Mouse (Mus musculus): ENCODE results near the gene Zfp992. TPM values are rescaled to one million over a fixed set of nuclear protein-coding genes. Genes with fewer than 3 reads are reported as not detected.
A peak's percentile ranks its signal among the peaks of the same experiment; 100 is the strongest.
"Not testable (repeated sequence)": the region's sequence is repeated elsewhere in the genome, so short reads cannot be mapped to it uniquely, and the experiment has no call there.

The Zfp992 gene
- 0.84 and 1.1 TPM in 2 replicates for polyA plus RNA-seq (2015; fragmentation: Nextera tagmentation; extraction: Ambion mirVana)

DNA sequence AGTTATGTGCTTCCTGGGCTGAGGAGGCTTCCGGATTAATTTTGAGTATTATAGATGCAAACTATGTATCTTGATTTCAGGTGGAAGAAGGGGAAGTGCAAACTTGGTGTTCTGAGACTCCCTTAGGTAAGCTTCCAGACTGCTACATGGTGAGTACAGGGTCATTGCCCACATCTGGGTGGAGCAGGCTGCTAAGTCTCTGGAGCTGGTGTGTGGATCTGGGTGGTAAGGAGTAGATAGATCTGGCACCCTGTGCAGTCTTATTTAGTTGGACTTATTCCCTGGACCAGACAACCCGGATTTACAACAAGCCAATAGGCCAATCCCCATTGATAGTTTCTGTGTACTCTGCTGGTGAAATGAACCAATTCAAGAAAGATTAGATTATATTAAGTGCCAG, at the start of gene Zfp992:
Gene Zfp992 (plus strand): TSS at position 74 of the 400 bp plus-strand sequence.
- not testable (repeated sequence) for H3K4me1 ChIP-seq (ENCODE audit: insufficient read depth, low read depth, low read length); H3K4me2 ChIP-seq (replicated peaks; ENCODE audit: low read depth, low read length); ATAC-seq; H3K27ac ChIP-seq (ENCODE audit: low read length); H3K9me3 ChIP-seq (ENCODE audit: low read length); H3K4me3 ChIP-seq (ENCODE audit: low read depth, low read length); H3K27me3 ChIP-seq (replicated peaks; ENCODE audit: insufficient read depth, low read length); H3K9ac ChIP-seq (replicated peaks; ENCODE audit: low read depth); H3K36me3 ChIP-seq (ENCODE audit: insufficient read depth, low read length); DNase-seq (ENCODE audit: low spot score)
- WGBS: 87% methylated on average over 2 of the region's 2 CpGs

GRCm38 (mm10) chr4:146429467-146429866, 19.4 kb upstream of the Zfp992 start:
- not testable (repeated sequence) for H3K27ac ChIP-seq (ENCODE audit: low read length); H3K4me3 ChIP-seq (ENCODE audit: low read depth, low read length); H3K36me3 ChIP-seq (ENCODE audit: insufficient read depth, low read length); H3K27me3 ChIP-seq (replicated peaks; ENCODE audit: insufficient read depth, low read length); H3K9ac ChIP-seq (replicated peaks; ENCODE audit: low read depth); H3K4me1 ChIP-seq (ENCODE audit: insufficient read depth, low read depth, low read length); DNase-seq (ENCODE audit: low spot score); H3K9me3 ChIP-seq (ENCODE audit: low read length); ATAC-seq; H3K4me2 ChIP-seq (replicated peaks; ENCODE audit: low read depth, low read length)
- WGBS: 0% methylated on average over 1 of the region's 1 CpGs

- not testable (repeated sequence) for H3K27ac ChIP-seq (ENCODE audit: low read length); H3K4me1 ChIP-seq (ENCODE audit: insufficient read depth, low read depth, low read length)
These were observed 17.9 kb upstream of the Zfp992 start for GRCm38 (mm10) chr4:146430876-146431275.

GRCm38 (mm10) chr4:146435539-146435938, 13.3 kb upstream of the Zfp992 start:
- H3K9me3 ChIP-seq (ENCODE audit: low read length); H3K4me1 ChIP-seq (ENCODE audit: insufficient read depth, low read depth, low read length); DNase-seq (ENCODE audit: low spot score); H3K9ac ChIP-seq (replicated peaks; ENCODE audit: low read depth); H3K27ac ChIP-seq (ENCODE audit: low read length); ATAC-seq; H3K4me3 ChIP-seq (ENCODE audit: low read depth, low read length); H3K36me3 ChIP-seq (ENCODE audit: insufficient read depth, low read length); H3K27me3 ChIP-seq (replicated peaks; ENCODE audit: insufficient read depth, low read length); H3K4me2 ChIP-seq (replicated peaks; ENCODE audit: low read depth, low read length): not testable (repeated sequence)
- WGBS: 69% methylated on average over 2 of the region's 2 CpGs

More at GRCm38 (mm10) chr4:146430876-146431275, 17.9 kb upstream of the Zfp992 start:
- ATAC-seq; H3K36me3 ChIP-seq (ENCODE audit: insufficient read depth, low read length); H3K4me3 ChIP-seq (ENCODE audit: low read depth, low read length); H3K27me3 ChIP-seq (replicated peaks; ENCODE audit: insufficient read depth, low read length); H3K9ac ChIP-seq (replicated peaks; ENCODE audit: low read depth); H3K9me3 ChIP-seq (ENCODE audit: low read length); H3K4me2 ChIP-seq (replicated peaks; ENCODE audit: low read depth, low read length); DNase-seq (ENCODE audit: low spot score): not testable (repeated sequence)
- WGBS: 62% methylated on average over 2 of the region's 2 CpGs

DNA sequence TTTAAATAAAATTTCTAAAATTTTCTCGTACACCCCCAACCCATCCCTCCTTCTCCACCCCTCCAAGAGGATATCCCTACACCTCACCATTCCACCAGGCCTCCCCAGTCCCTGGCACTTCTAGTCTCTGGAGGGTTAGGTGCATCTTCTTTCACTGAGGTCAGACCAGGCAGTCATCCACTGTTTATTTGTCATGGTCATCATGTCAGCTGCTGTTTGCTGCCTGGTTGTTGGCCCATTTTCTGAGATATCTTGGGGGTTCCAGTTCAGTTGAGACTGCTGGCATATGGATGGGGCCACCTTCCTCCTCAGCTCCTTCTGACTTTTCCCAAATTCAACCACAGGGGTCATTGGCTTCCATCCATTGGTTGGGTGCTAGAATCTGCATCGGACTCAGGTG, 11.6 kb upstream of the Zfp992 start:
- not testable (repeated sequence) for H3K27me3 ChIP-seq (replicated peaks; ENCODE audit: insufficient read depth, low read length); H3K4me2 ChIP-seq (replicated peaks; ENCODE audit: low read depth, low read length); H3K9me3 ChIP-seq (ENCODE audit: low read length); H3K9ac ChIP-seq (replicated peaks; ENCODE audit: low read depth); H3K4me3 ChIP-seq (ENCODE audit: low read depth, low read length); H3K27ac ChIP-seq (ENCODE audit: low read length); ATAC-seq; H3K36me3 ChIP-seq (ENCODE audit: insufficient read depth, low read length); DNase-seq (ENCODE audit: low spot score); H3K4me1 ChIP-seq (ENCODE audit: insufficient read depth, low read depth, low read length)
- 74% methylated on average over 1 of the region's 2 CpGs for WGBS

DNA sequence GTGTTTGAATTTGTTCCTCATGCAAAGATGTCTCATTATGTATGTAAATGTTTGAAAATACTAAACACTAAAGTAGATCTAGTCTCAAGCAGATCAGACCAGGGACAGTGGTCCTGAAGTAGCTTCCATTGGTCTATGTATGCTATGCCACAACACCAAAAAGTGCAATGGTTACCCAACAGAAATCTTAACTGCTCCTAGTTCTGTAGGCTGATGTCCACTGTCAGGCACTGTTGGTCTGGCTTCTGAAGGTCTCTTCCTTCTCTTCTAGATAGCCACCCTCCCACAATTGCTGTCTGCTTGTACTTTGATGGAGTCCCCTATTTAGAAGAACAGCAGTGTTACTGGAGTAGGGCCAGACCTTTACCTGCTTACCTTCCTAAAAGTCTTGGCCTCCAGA, 4.5 kb upstream of the Zfp992 start:
- not testable (repeated sequence) for H3K4me3 ChIP-seq (ENCODE audit: low read depth, low read length); ATAC-seq; H3K27me3 ChIP-seq (replicated peaks; ENCODE audit: insufficient read depth, low read length); H3K4me2 ChIP-seq (replicated peaks; ENCODE audit: low read depth, low read length); DNase-seq (ENCODE audit: low spot score); H3K9me3 ChIP-seq (ENCODE audit: low read length); H3K9ac ChIP-seq (replicated peaks; ENCODE audit: low read depth); H3K4me1 ChIP-seq (ENCODE audit: insufficient read depth, low read depth, low read length); H3K27ac ChIP-seq (ENCODE audit: low read length); H3K36me3 ChIP-seq (ENCODE audit: insufficient read depth, low read length)

- not testable (repeated sequence) for H3K36me3 ChIP-seq (ENCODE audit: insufficient read depth, low read length); H3K27ac ChIP-seq (ENCODE audit: low read length); H3K9me3 ChIP-seq (ENCODE audit: low read length); H3K4me2 ChIP-seq (replicated peaks; ENCODE audit: low read depth, low read length); DNase-seq (ENCODE audit: low spot score); H3K9ac ChIP-seq (replicated peaks; ENCODE audit: low read depth); ATAC-seq; H3K4me1 ChIP-seq (ENCODE audit: insufficient read depth, low read depth, low read length); H3K4me3 ChIP-seq (ENCODE audit: low read depth, low read length); H3K27me3 ChIP-seq (replicated peaks; ENCODE audit: insufficient read depth, low read length)
These were observed 3.7 kb upstream of the Zfp992 start for GRCm38 (mm10) chr4:146445121-146445520.

DNA sequence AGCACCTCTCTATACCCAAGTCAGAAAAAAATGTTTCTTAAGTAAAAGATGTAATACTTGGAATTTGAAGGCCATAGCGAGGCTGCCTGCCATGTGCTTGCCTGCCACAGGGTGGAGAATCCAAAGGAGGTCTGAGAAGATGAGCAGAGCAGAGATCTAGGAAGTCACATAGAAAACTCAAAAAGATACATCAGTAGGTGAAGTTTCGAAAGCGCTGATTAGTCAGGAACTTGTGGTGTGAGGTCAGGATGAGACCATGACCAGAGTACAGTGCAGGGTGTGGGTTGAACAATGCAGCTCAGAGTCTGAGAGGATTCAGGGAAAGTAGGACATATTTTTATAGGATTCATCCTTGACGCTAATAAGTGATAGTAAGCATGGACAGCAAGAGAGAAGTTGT, 2.7 kb upstream of the Zfp992 start:
- not testable (repeated sequence) for H3K27me3 ChIP-seq (replicated peaks; ENCODE audit: insufficient read depth, low read length); H3K9me3 ChIP-seq (ENCODE audit: low read length); ATAC-seq; H3K4me3 ChIP-seq (ENCODE audit: low read depth, low read length); H3K36me3 ChIP-seq (ENCODE audit: insufficient read depth, low read length); H3K9ac ChIP-seq (replicated peaks; ENCODE audit: low read depth); DNase-seq (ENCODE audit: low spot score); H3K4me1 ChIP-seq (ENCODE audit: insufficient read depth, low read depth, low read length); H3K27ac ChIP-seq (ENCODE audit: low read length); H3K4me2 ChIP-seq (replicated peaks; ENCODE audit: low read depth, low read length)
- 82% methylated on average over 4 of the region's 4 CpGs for WGBS

GRCm38 (mm10) chr4:146447016-146447415, 1.8 kb upstream of the Zfp992 start:
- not testable (repeated sequence) for H3K9me3 ChIP-seq (ENCODE audit: low read length); H3K27me3 ChIP-seq (replicated peaks; ENCODE audit: insufficient read depth, low read length); H3K36me3 ChIP-seq (ENCODE audit: insufficient read depth, low read length); H3K27ac ChIP-seq (ENCODE audit: low read length); DNase-seq (ENCODE audit: low spot score); H3K4me2 ChIP-seq (replicated peaks; ENCODE audit: low read depth, low read length); ATAC-seq; H3K9ac ChIP-seq (replicated peaks; ENCODE audit: low read depth); H3K4me3 ChIP-seq (ENCODE audit: low read depth, low read length); H3K4me1 ChIP-seq (ENCODE audit: insufficient read depth, low read depth, low read length)
- WGBS: 83% methylated on average over 2 of the region's 2 CpGs

- not testable (repeated sequence) for H3K27ac ChIP-seq (ENCODE audit: low read length); H3K4me3 ChIP-seq (ENCODE audit: low read depth, low read length); H3K4me2 ChIP-seq (replicated peaks; ENCODE audit: low read depth, low read length); H3K9ac ChIP-seq (replicated peaks; ENCODE audit: low read depth); DNase-seq (ENCODE audit: low spot score); H3K36me3 ChIP-seq (ENCODE audit: insufficient read depth, low read length); H3K27me3 ChIP-seq (replicated peaks; ENCODE audit: insufficient read depth, low read length); H3K4me1 ChIP-seq (ENCODE audit: insufficient read depth, low read depth, low read length)
- H3K9me3 ChIP-seq (ENCODE audit: low read length): peaks cover 14% of the 10 kb centered on the region
- 78% methylated on average over 5 of the region's 5 CpGs for WGBS
- 0 out of 2 replicates have a peak, but pooled peaks have one; percentile 22 for ATAC-seq
These were observed 888 bp downstream of the Zfp992 start for GRCm38 (mm10) chr4:146449711-146450110.

Measured in lung, postnatal 0 days (tissue).